Mouse (Mus musculus) liver, postnatal 0 days (tissue): ENCODE results near the gene Fam89b. TPM values are rescaled to one million over a fixed set of nuclear protein-coding genes. Genes with fewer than 3 reads are reported as not detected.

Experiments
- ATAC-seq: fragments of 200-750 bp; cut with Nextera tagmentation; 2 replicates; pipeline ENCODE4 v1.8.0; 2017; ENCODE audit warnings: mild to moderate bottlenecking, moderate library complexity
- DNase-seq: peaks from one replicate; pipeline ENCODE4 v3.0.0-alpha.2; 2016
- H3K27ac ChIP-seq: fragments of 300-500 bp; sonication (generic); 2 replicates; pipeline ENCODE4 v1.5.1; 2014; ENCODE audit warnings: antibody characterized with exemption, moderate library complexity, mild to moderate bottlenecking, low read depth
- H3K27me3 ChIP-seq: fragments of 300-500 bp; sonication (generic); 2 replicates; pipeline ENCODE4 v1.6.1; 2014; ENCODE audit warnings: low read length, control low read depth, mixed read lengths; ENCODE audit not compliant: insufficient read depth
- H3K36me3 ChIP-seq: fragments of 300-500 bp; sonication (generic); replicated peaks from 2 replicates; pipeline ENCODE4 v1.6.1; 2014; ENCODE audit warnings: mild to moderate bottlenecking, control low read depth, low read length, moderate library complexity, mixed read lengths; ENCODE audit not compliant: insufficient read depth
- H3K4me1 ChIP-seq: fragments of 300-500 bp; sonication (generic); 2 replicates; pipeline ENCODE4 v1.6.1; 2014; ENCODE audit warnings: antibody characterized with exemption, mild to moderate bottlenecking, control low read depth; ENCODE audit not compliant: insufficient read depth
- H3K4me2 ChIP-seq: fragments of 300-500 bp; sonication (generic); 2 replicates; pipeline ENCODE4 v1.6.1; 2014; ENCODE audit warnings: low read depth, mild to moderate bottlenecking, low read length, moderate library complexity, mixed read lengths
- H3K4me3 ChIP-seq: fragments of 300-500 bp; sonication (generic); 2 replicates; pipeline ENCODE4 v1.5.1; 2014; ENCODE audit warnings: low read depth, low read length
- H3K9ac ChIP-seq: fragments of 300-500 bp; sonication (generic); replicated peaks from 2 replicates; pipeline ENCODE4 v1.6.1; 2014; ENCODE audit warnings: mild to moderate bottlenecking, moderate library complexity
- H3K9me3 ChIP-seq: fragments of 300-500 bp; sonication (generic); 2 replicates; pipeline ENCODE4 v1.6.1; 2016; ENCODE audit warnings: mild to moderate bottlenecking, control low read depth, low read length, mixed read lengths
- CTCF ChIP-seq: sonication (generic); IDR thresholded peaks from 2 replicates; pipeline ENCODE4 v1.5.1; 2016; ENCODE audit warnings: antibody characterized with exemption, low read depth
- EP300 ChIP-seq: IDR thresholded peaks from 2 replicates; pipeline ENCODE4 v1.6.1; 2016; ENCODE audit warnings: antibody characterized with exemption, low read depth, mild to moderate bottlenecking
- WGBS: fragments of 180-500 bp; shearing (Covaris S2); extraction: QIAGEN DNeasy Blood & Tissue Kit; methylation state at CpG from one replicate; pipeline ENCODE4 v1.1.7; 2014; ENCODE audit not compliant: insufficient replicate concordance; 5-methylcytosine and 5-hydroxymethylcytosine counted together
- polyA plus RNA-seq: library from polyadenylated mRNA; unstranded; fragments of >200 nt; fragmentation: Nextera tagmentation; extraction: Ambion mirVana; gene quantifications from 2 replicates; pipeline ENCODE4 v1.2.1, GENCODE M21; 2015

Gene Fam89b
- polyA plus RNA-seq, 1 experiment from 2014 or later: 28.9 TPM

DNA sequence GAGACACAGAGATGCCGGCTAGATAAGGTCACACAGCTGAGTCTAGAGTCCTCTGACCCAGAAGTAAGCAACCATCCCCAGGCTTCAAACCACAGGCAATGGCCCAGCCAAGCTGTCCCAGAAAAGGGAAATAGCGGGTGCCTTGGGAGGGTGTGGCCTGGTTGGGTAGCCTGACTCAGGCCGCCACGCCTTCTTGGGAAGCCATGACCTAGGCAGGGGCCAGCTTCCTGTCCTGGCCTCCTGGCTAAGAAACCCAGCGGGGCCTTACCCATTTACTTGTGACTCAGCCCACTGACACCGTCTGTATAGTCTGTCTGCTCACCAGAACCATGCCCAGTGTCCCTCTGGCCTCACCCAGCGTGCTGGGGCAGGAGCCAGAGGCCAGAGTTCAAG, 4.9 kb downstream of the Fam89b start:
- Histone ChIP-seq H3K9me3 (no peaks in the 10 kb centered on the region), H3K36me3 (peaks cover 34% of the 10 kb centered on the region), H3K4me2 (peak overlapping the region; percentile 91), H3K4me3 (peak overlapping the region; percentile 84), H3K4me1 (peaks cover 24% of the 10 kb centered on the region), H3K27ac (peak overlapping the region; percentile 92), H3K9ac (peak overlapping the region; percentile 88), H3K27me3 (no peaks in the 10 kb centered on the region)
- 22% methylated on average over 7 of the region's 7 CpGs for WGBS
- ATAC-seq (peak; percentile 51), DNase-seq (peak; percentile 89)
- TF ChIP-seq EP300: peak; percentile 43; the same call in 1 of the 2 replicates
- TF ChIP-seq CTCF: no peak

- DNase-seq (peak; percentile 21), ATAC-seq (no peak)
- no peaks in the 10 kb centered on the region for H3K27me3 ChIP-seq
- peak overlapping the region; percentile 92 for H3K27ac ChIP-seq
- peak overlapping the region; percentile 84 for H3K4me3 ChIP-seq
- TF ChIP-seq EP300: no peak
- no peak for TF ChIP-seq CTCF
- WGBS: 40% methylated on average over 4 of the region's 4 CpGs
- H3K9ac ChIP-seq: peak overlapping the region; percentile 88
- no peaks in the 10 kb centered on the region for H3K9me3 ChIP-seq
- H3K4me2 ChIP-seq: peak overlapping the region; percentile 91
- peaks cover 24% of the 10 kb centered on the region for H3K4me1 ChIP-seq
- peaks cover 39% of the 10 kb centered on the region for H3K36me3 ChIP-seq
Measured at GRCm38 (mm10) chr19:5723934-5724548, 5.4 kb downstream of the Fam89b start.

DNA sequence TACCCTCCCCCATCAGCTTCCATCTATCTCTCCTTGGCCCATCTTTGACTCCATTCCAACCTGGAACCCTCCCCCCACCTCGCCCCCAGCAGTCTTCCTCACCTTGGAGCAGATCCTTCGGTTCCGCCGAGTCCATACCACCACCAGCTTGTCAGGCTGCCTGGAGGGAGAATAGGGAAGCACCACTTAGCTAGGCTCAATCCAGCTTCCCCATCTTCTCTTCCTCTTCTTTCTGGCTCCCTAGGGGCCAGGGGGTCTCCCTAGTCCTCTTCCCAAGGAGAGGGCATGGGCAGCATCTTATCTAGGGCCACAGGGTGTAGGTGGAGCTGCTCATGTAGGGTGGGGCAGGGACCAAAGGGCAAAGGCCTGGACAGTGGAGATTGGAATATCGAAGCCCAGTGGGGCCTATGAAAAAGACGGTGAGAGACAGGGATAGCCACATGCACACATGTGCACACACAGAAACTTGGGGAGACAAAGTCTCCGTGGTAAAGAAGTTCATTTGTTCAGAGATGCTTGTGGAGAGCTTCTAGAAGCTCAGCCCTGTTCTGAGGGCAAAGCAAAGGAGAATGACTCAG, 6.5 kb downstream of the Fam89b start:
- Histone ChIP-seq H3K27me3 (no peaks in the 10 kb centered on the region), H3K9ac (peak overlapping the region; percentile 35), H3K4me3 (peak overlapping the region; percentile 84), H3K9me3 (no peaks in the 10 kb centered on the region), H3K4me2 (peak overlapping the region; percentile 91), H3K27ac (peak overlapping the region; percentile 92), H3K4me1 (peaks cover 14% of the 10 kb centered on the region), H3K36me3 (peaks cover 50% of the 10 kb centered on the region)
- peak; percentile 91 for TF ChIP-seq EP300
- no peak for TF ChIP-seq CTCF
- peak; percentile 56 for ATAC-seq
- peak; percentile 59 for DNase-seq
- WGBS: 66% methylated on average over 7 of the region's 7 CpGs

GRCm38 (mm10) chr19:5721233-5721632, 8.2 kb downstream of the Fam89b start:
- no peak overlapping the region for H3K4me2 ChIP-seq
- no peak for TF ChIP-seq CTCF
- no peak for TF ChIP-seq EP300
- DNase-seq: no peak

DNA sequence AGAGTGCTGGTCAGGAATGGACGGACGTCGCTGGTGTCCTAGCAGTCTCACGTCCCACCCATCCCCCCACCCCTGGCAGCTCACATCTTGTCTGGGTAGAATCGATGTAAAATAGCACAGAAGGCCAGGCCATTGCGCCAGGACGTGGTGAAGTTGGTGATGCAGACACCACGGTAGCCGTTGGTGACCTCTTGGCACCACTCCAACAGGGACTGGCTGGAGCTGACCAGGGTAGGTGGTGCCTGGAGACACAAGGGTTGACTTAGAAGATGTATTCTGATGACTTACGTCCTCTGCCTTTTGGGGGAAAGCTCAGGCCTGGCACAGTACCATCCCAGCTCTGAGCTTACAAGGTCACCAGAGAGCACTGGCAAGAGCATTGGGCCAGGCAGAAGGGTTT, 12.5 kb downstream of the Fam89b start:
- DNase-seq (no peak), ATAC-seq (no peak)
- peaks cover 97% of the 10 kb centered on the region for H3K36me3 ChIP-seq
- H3K9ac ChIP-seq: no peak overlapping the region; the same call in 1 of the 2 replicates
- H3K27ac ChIP-seq: no peak overlapping the region
- TF ChIP-seq CTCF: no peak
- TF ChIP-seq EP300: no peak
- no peak overlapping the region for H3K4me3 ChIP-seq
- no peaks in the 10 kb centered on the region for H3K9me3 ChIP-seq
- no peaks in the 10 kb centered on the region for H3K27me3 ChIP-seq
- no peak overlapping the region for H3K4me2 ChIP-seq
- WGBS: 64% methylated on average over 10 of the region's 10 CpGs
- H3K4me1 ChIP-seq: peaks cover 21% of the 10 kb centered on the region

More at GRCm38 (mm10) chr19:5721233-5721632, 8.2 kb downstream of the Fam89b start:
- Histone ChIP-seq H3K9me3 (no peaks in the 10 kb centered on the region), H3K27me3 (no peaks in the 10 kb centered on the region), H3K27ac (no peak overlapping the region), H3K4me3 (no peak overlapping the region), H3K9ac (no peak overlapping the region), H3K4me1 (peaks cover 9% of the 10 kb centered on the region), H3K36me3 (peaks cover 65% of the 10 kb centered on the region)
- no peak for ATAC-seq
- WGBS: 90% methylated on average over 6 of the region's 6 CpGs

- Histone ChIP-seq H3K36me3 (peaks cover 95% of the 10 kb centered on the region), H3K9ac (no peak overlapping the region), H3K4me3 (no peak overlapping the region), H3K4me1 (peaks cover 25% of the 10 kb centered on the region), H3K27me3 (no peaks in the 10 kb centered on the region), H3K27ac (no peak overlapping the region), H3K9me3 (no peaks in the 10 kb centered on the region), H3K4me2 (peak overlapping the region; percentile 15; the same call in 1 of the 2 replicates)
- WGBS: 63% methylated on average over 43 of the region's 43 CpGs
- TF ChIP-seq EP300: no peak
- TF ChIP-seq CTCF: peak; percentile 55
- ATAC-seq (peak; percentile 68), DNase-seq (peak; percentile 71)
Measured at GRCm38 (mm10) chr19:5715793-5716688, 13.4 kb downstream of the Fam89b start.
